Mouse (Mus musculus): ENCODE results near the gene Ptprn2.

- TF ChIP-seq CTCF (IDR thresholded peaks at IDR 0.05; ENCODE audit: insufficient read depth, low read length) = no peak
- TF ChIP-seq POLR2A (IDR thresholded peaks at IDR 0.05; ENCODE audit: borderline replicate concordance, extremely low read depth, low read depth, low read length) = no peak
These were observed 377.9 kb downstream of the Ptprn2 start for GRCm38 (mm10) chr12:116863291-116863899.

Data from lung, adult 2 months (tissue).